Comparison of ENCODE assay signal across 8 mouse cellular contexts in the genomic region with DNA sequence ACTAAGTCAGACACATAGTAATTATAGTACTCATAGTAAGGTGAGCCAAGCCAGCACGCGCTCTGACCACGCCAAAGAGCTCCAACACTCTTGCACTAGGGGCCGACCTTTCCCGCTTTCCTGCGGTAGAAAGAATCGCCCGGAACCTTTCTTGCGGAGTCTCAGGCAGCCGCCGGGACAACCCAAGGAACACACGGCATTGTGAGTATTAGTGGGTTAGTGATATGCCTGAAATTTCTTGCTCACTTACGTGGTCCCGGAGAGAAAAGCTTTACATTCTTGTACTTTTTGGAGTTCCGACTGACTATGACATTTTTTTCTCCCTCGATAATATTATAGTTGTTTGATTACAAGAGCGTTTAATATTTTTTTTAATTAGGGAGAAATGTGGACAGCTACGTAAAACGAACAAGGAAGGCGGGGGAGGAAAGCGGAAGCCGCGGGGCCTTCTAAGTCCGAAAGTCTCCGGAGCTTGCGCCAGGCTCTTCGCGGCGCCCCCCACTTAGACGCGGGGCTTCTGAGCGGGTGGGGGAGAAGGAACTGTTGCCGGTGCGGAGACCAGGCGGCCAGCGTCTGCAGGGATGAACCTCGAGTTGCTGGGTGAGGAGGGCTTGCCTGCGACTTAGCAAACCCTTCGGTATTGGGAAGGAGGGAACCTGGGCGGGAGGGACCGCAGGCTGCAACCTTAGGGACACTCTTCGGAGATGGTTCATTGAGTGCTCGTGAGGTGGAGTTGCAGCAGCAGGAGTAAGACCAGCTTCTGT. TPM values are rescaled to one million over a fixed set of nuclear protein-coding genes. Genes with fewer than 3 reads are reported as not detected.
DNase-seq lines count a peak whose midpoint lies in the region; ATAC-seq and TF ChIP-seq lines count a peak whose summit lies in the region.

A gene (plus strand): TSS at position 438 of the 764 bp plus-strand sequence.

- DNase-seq in gastrocnemius, postnatal 10 days: peak; percentile 80
- DNase-seq in induced T-regulatory cell, adult 2 months (ENCODE audit: low read depth): peak; percentile 96
- DNase-seq in left cerebral cortex, adult 9 months (ENCODE audit: low spot score in 2 of 2): peak; percentile 58 to 88
- DNase-seq in right cerebral cortex, postnatal 14 days: peak; percentile 79
- DNase-seq in urinary bladder, postnatal 36 days (ENCODE audit: low spot score in 2 of 2): peak; percentile 80 to 87

- peak within 1 kb of the TSS; percentile 59 for H3K4me3 ChIP-seq in cortical plate, adult 2 months (ENCODE audit: insufficient read depth, low read length)

- TF ChIP-seq CTCF in cortical plate, adult 2 months (IDR thresholded peaks at IDR 0.05; ENCODE audit: extremely low read depth, insufficient read depth, low read length): no peak

- H3K4me1 ChIP-seq in cortical plate, adult 2 months (ENCODE audit: control insufficient read depth, insufficient read depth, low read length): peaks cover 1% of the 10 kb centered on the region

- peak; percentile 54; the same call in 1 of the 2 replicates for TF ChIP-seq POLR2A in cortical plate, adult 2 months (IDR thresholded peaks at IDR 0.05; ENCODE audit: extremely low read depth, insufficient read depth, low read length)

- ATAC-seq in activated CD4-positive, CD25-positive, alpha-beta regulatory T cell, adult 4 months: peak; percentile 82
- peak; percentile 93 for ATAC-seq in megakaryocyte progenitor cell, adult 5-6 weeks (replicated peaks; ENCODE audit: poor library complexity)

- H3K27ac ChIP-seq in cortical plate, adult 2 months (ENCODE audit: insufficient read depth, low read length): peak within 1 kb of the TSS; percentile 58; the same call in 1 of the 2 replicates

RNA-seq across cellular contexts. Expression of the gene that starts here (rescaled TPM):
- 10 to 100 TPM; 29.0 to 30.0 TPM for polyA plus RNA-seq in activated CD4-positive, CD25-positive, alpha-beta regulatory T cell, adult 4 months (2017; shearing (Covaris generic))
- 53.8 and 54.1 TPM in 2 replicates for polyA plus RNA-seq in cortical plate, adult 2 months (2012; rRNA removed)
- total RNA-seq in gastrocnemius, postnatal 10 days (2021): 10 to 100 TPM; 19.6 to 20.3 TPM
- total RNA-seq in megakaryocyte progenitor cell, adult 5-6 weeks (2015): 47.7 and 50.0 TPM in 2 replicates
- 51.8 and 72.9 TPM in 2 replicates for total RNA-seq in megakaryocyte progenitor cell, adult 5-6 weeks (2017)

Comparison
In these comparisons a context has a peak if more than half of its experiments do, and no peak if none do; other contexts are left out.
1. Peak in every context shown above with its lines: DNase-seq, ATAC-seq, H3K4me3 ChIP-seq and H3K27ac ChIP-seq.